Mouse (Mus musculus): ENCODE measurements at regions not wholly inside any gene's neighbourhood (a gene's known extent, or its start where the extent isn't known, plus 50 kb on each side); places are given as distances from the start of the nearest gene placed in this dataset.

DNA sequence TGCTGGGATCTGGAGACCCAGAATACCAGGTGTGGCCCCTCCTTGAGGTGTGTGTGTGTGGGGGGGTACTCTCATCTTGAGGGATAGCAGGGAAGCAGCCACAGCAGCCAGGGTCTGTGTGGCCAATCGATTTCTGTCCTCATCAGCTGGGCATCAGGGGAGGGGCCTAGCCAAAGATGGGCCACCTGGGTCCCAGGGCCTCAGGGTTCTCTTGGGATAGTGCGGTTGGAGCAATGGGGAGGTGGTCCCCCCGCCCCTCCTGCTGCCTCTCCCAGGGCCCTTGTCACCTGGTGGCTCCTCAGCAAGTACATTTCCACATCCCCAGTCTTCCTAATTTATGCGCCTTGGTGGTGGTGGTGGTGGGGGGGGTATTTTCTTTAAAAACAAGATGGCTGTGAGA, 55.4 kb downstream of the Uncx start:
- WGBS (ENCODE audit: insufficient replicate concordance): 12% methylated on average over 4 of the region's 4 CpGs
- no peaks in the 10 kb centered on the region for H3K36me3 ChIP-seq (replicated peaks)
- ATAC-seq (ENCODE audit: insufficient read depth): no peak
- no peak overlapping the region for H3K4me2 ChIP-seq
- peaks cover 87% of the 10 kb centered on the region for H3K27me3 ChIP-seq
- no peaks in the 10 kb centered on the region for H3K4me1 ChIP-seq (replicated peaks)
- no peak overlapping the region for H3K9ac ChIP-seq
- no peak overlapping the region for H3K4me3 ChIP-seq (replicated peaks)
- H3K9me3 ChIP-seq (replicated peaks): no peaks in the 10 kb centered on the region
- H3K27ac ChIP-seq (replicated peaks): no peak overlapping the region

GRCm38 (mm10) chr5:139599191-139599937, 56.1 kb downstream of the Uncx start:
- WGBS (ENCODE audit: insufficient replicate concordance): 3% methylated on average over 25 of the region's 25 CpGs
- H3K4me1 ChIP-seq (replicated peaks): no peaks in the 10 kb centered on the region
- H3K27me3 ChIP-seq: peaks cover 87% of the 10 kb centered on the region
- no peak overlapping the region for H3K4me2 ChIP-seq
- H3K9me3 ChIP-seq (replicated peaks): no peaks in the 10 kb centered on the region
- no peak overlapping the region for H3K27ac ChIP-seq (replicated peaks)
- H3K9ac ChIP-seq: no peak overlapping the region
- H3K36me3 ChIP-seq (replicated peaks): no peaks in the 10 kb centered on the region
- H3K4me3 ChIP-seq (replicated peaks): no peak overlapping the region
- ATAC-seq (ENCODE audit: insufficient read depth): no peak

DNA sequence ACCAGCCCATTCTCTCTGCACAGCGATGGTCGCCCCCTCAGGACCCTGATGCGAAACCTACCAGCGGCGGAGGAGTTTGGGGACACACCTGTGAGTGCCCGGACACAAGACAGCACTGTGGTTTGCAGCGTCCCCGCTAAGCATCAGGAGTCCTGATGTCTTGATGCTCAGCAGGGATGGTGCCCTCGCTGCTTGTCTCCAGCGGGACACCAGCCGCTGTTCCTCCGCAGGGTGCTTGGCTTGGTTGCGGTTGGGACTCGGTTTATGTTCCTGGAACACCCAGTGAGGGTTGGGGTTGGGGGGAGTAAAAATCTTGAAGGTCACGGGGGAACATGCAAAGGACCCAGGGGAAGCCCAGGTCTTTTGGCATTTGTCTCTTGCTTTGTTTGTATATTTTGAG, 56.9 kb downstream of the Uncx start:
- H3K27me3 ChIP-seq: peaks cover 79% of the 10 kb centered on the region
- H3K4me1 ChIP-seq (replicated peaks): no peaks in the 10 kb centered on the region
- no peak overlapping the region for H3K9ac ChIP-seq
- no peak for ATAC-seq (ENCODE audit: insufficient read depth)
- no peak overlapping the region for H3K4me3 ChIP-seq (replicated peaks)
- H3K36me3 ChIP-seq (replicated peaks): no peaks in the 10 kb centered on the region
- H3K9me3 ChIP-seq (replicated peaks): no peaks in the 10 kb centered on the region
- no peak overlapping the region for H3K4me2 ChIP-seq
- H3K27ac ChIP-seq (replicated peaks): no peak overlapping the region
- WGBS (ENCODE audit: insufficient replicate concordance): 3% methylated on average over 15 of the region's 15 CpGs

- H3K4me1 ChIP-seq (replicated peaks): no peaks in the 10 kb centered on the region
- no peak overlapping the region for H3K4me2 ChIP-seq
- H3K4me3 ChIP-seq (replicated peaks): no peak overlapping the region
- H3K9ac ChIP-seq: no peak overlapping the region
- H3K27ac ChIP-seq (replicated peaks): no peak overlapping the region
- H3K27me3 ChIP-seq: peaks cover 64% of the 10 kb centered on the region
- no peaks in the 10 kb centered on the region for H3K36me3 ChIP-seq (replicated peaks)
- ATAC-seq (ENCODE audit: insufficient read depth): no peak
- H3K9me3 ChIP-seq (replicated peaks): no peaks in the 10 kb centered on the region
- 55% methylated on average over 4 of the region's 4 CpGs for WGBS (ENCODE audit: insufficient replicate concordance)
Measured at GRCm38 (mm10) chr5:139602860-139603259, 59.6 kb downstream of the Uncx start.

- Histone ChIP-seq H3K36me3 (replicated peaks) (no peaks in the 10 kb centered on the region), H3K4me3 (replicated peaks) (no peak overlapping the region), H3K4me1 (replicated peaks) (no peaks in the 10 kb centered on the region), H3K27ac (replicated peaks) (no peak overlapping the region), H3K27me3 (peaks cover 58% of the 10 kb centered on the region), H3K9ac (no peak overlapping the region), H3K9me3 (replicated peaks) (no peaks in the 10 kb centered on the region), H3K4me2 (no peak overlapping the region)
- WGBS (ENCODE audit: insufficient replicate concordance): 29% methylated on average over 4 of the region's 4 CpGs
- ATAC-seq (ENCODE audit: insufficient read depth): no peak
Measured at GRCm38 (mm10) chr5:139603535-139603934, 60.2 kb downstream of the Uncx start.

- H3K36me3 ChIP-seq (replicated peaks): no peaks in the 10 kb centered on the region
- no peak overlapping the region for H3K4me3 ChIP-seq (replicated peaks)
- no peak overlapping the region for H3K27ac ChIP-seq (replicated peaks)
- H3K9ac ChIP-seq: no peak overlapping the region
- no peaks in the 10 kb centered on the region for H3K9me3 ChIP-seq (replicated peaks)
- H3K4me1 ChIP-seq (replicated peaks): no peaks in the 10 kb centered on the region
- peaks cover 50% of the 10 kb centered on the region for H3K27me3 ChIP-seq
- 45% methylated on average over 4 of the region's 4 CpGs for WGBS (ENCODE audit: insufficient replicate concordance)
- ATAC-seq (ENCODE audit: insufficient read depth): no peak
- no peak overlapping the region for H3K4me2 ChIP-seq
Measured at GRCm38 (mm10) chr5:139604327-139604726, 61.0 kb downstream of the Uncx start.

GRCm38 (mm10) chr5:139610610-139611520, 67.6 kb downstream of the Uncx start:
- H3K9ac ChIP-seq: no peak overlapping the region
- no peaks in the 10 kb centered on the region for H3K27me3 ChIP-seq
- no peaks in the 10 kb centered on the region for H3K4me1 ChIP-seq (replicated peaks)
- no peak overlapping the region for H3K4me2 ChIP-seq
- no peaks in the 10 kb centered on the region for H3K9me3 ChIP-seq (replicated peaks)
- ATAC-seq (ENCODE audit: insufficient read depth): no peak
- 69% methylated on average over 28 of the region's 28 CpGs for WGBS (ENCODE audit: insufficient replicate concordance)
- no peak overlapping the region for H3K4me3 ChIP-seq (replicated peaks)
- H3K27ac ChIP-seq (replicated peaks): no peak overlapping the region
- H3K36me3 ChIP-seq (replicated peaks): no peaks in the 10 kb centered on the region

DNA sequence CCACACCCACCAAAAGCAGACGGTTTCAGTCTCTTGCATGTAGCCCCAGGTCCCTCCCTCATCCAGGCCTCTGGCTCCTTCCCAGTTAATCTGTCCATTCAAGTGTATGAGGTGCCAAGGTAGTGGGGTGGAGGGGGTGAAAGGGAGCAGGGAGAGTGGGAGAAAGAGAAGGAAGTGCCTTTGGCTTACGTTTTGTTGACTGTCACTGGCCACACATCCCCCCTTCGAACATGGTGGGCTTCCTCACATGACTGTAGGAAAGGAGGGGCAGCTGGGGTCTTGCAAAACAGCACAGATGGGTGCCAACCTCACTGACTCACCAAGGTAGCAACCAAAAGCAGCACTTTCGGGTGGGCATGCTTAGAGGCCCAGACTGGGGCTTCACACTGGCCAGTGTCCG, 68.9 kb downstream of the Uncx start:
- no peak overlapping the region for H3K27ac ChIP-seq (replicated peaks)
- no peak overlapping the region for H3K4me2 ChIP-seq
- no peaks in the 10 kb centered on the region for H3K36me3 ChIP-seq (replicated peaks)
- 50% methylated on average over 5 of the region's 5 CpGs for WGBS (ENCODE audit: insufficient replicate concordance)
- H3K4me1 ChIP-seq (replicated peaks): no peaks in the 10 kb centered on the region
- H3K9ac ChIP-seq: no peak overlapping the region
- H3K9me3 ChIP-seq (replicated peaks): no peaks in the 10 kb centered on the region
- no peak overlapping the region for H3K4me3 ChIP-seq (replicated peaks)
- H3K27me3 ChIP-seq: no peaks in the 10 kb centered on the region
- ATAC-seq (ENCODE audit: insufficient read depth): no peak

GRCm38 (mm10) chr5:139612676-139613075, 69.4 kb downstream of the Uncx start:
- WGBS (ENCODE audit: insufficient replicate concordance): 53% methylated on average over 6 of the region's 6 CpGs

DNA sequence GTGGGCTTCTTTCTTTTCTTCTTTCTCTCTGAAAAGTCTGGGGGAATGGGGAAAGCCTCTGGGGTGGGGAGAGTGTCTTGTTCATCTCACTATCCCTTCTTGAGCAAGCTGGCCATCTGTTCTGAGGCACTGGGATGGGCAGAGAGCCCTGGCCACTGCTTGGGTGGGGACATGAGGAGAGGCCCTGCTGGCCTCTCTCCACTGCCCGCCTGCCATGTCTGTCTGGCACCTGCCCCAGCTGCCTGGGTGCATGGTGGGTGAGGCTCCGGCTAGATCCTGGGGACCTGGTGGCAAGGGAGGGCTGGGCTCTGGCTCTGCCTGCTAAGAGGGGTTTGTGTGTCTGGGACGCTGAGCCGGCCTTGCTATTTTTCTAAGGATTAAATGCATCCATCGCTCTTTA, 70.3 kb downstream of the Uncx start:
- 69% methylated on average over 5 of the region's 5 CpGs for WGBS (ENCODE audit: insufficient replicate concordance)
- no peak for ATAC-seq (ENCODE audit: insufficient read depth)
- Histone ChIP-seq H3K36me3 (replicated peaks) (no peaks in the 10 kb centered on the region), H3K9ac (no peak overlapping the region), H3K27me3 (peaks cover under 1% of the 10 kb centered on the region), H3K4me3 (replicated peaks) (no peak overlapping the region), H3K9me3 (replicated peaks) (no peaks in the 10 kb centered on the region), H3K27ac (replicated peaks) (no peak overlapping the region), H3K4me1 (replicated peaks) (no peaks in the 10 kb centered on the region), H3K4me2 (no peak overlapping the region)

More at GRCm38 (mm10) chr5:139612676-139613075, 69.4 kb downstream of the Uncx start:
- H3K27me3 ChIP-seq: no peaks in the 10 kb centered on the region; the same call in 1 of the 2 replicates
- no peak overlapping the region for H3K4me2 ChIP-seq
- ATAC-seq (ENCODE audit: insufficient read depth): no peak
- H3K27ac ChIP-seq (replicated peaks): no peak overlapping the region
- no peaks in the 10 kb centered on the region for H3K4me1 ChIP-seq (replicated peaks)
- no peak overlapping the region for H3K9ac ChIP-seq
- no peak overlapping the region for H3K4me3 ChIP-seq (replicated peaks)
- no peaks in the 10 kb centered on the region for H3K9me3 ChIP-seq (replicated peaks)
- no peaks in the 10 kb centered on the region for H3K36me3 ChIP-seq (replicated peaks)

DNA sequence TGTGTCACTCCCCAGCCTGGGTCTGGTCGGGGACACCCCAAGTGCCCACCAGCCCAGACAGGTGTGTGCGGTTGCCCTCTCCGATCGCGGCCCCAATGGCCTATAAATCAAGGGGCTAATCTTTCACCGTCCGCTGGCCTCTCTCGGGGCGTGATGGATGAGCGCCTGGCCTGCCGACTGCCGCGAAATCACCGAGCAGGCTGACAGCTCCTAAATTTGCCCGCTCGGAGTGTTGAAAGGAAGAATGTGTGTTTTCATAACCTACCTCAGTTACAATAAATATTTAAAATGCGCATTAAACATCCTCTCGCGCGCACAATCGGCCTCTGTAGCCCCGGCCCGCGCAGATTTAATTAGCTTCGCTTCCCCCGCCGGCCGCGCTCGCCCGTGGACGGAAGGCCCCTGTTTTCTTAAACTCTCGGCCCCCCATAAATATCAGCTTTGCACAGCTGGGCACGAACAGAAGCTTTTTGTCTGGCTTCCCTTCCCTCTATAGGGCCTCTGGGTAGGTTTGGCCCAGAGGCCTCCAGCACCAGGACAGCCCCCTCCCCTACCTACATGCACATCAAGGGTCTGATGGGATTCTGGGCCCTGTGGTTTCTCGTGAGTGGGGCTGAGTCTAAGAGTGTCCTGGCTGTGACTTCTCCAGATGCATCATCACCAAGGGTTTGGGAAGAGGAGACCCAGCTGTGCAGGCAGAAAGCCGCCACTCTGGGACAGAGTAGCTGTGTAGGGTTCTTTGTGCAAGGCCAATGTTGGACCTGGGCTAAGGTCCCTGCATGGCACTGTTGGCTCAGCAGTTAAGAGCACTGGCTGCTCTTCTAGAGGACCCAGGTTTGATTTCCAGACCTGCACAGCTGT, 76.2 kb downstream of the Uncx start:
- 37% methylated on average over 36 of the region's 36 CpGs for WGBS (ENCODE audit: insufficient replicate concordance)
- H3K27ac ChIP-seq (replicated peaks): no peak overlapping the region
- H3K9ac ChIP-seq: no peak overlapping the region
- H3K36me3 ChIP-seq (replicated peaks): no peaks in the 10 kb centered on the region
- no peaks in the 10 kb centered on the region for H3K9me3 ChIP-seq (replicated peaks)
- H3K4me3 ChIP-seq (replicated peaks): no peak overlapping the region
- peaks cover 23% of the 10 kb centered on the region for H3K27me3 ChIP-seq
- ATAC-seq (ENCODE audit: insufficient read depth): no peak
- no peak overlapping the region for H3K4me2 ChIP-seq
- H3K4me1 ChIP-seq (replicated peaks): no peaks in the 10 kb centered on the region

Data from liver, embryonic 15.5 days (tissue).